Mouse (Mus musculus): Measurements from ENCODE around the gene Nap1l5. TPM values are rescaled to one million over a fixed set of nuclear protein-coding genes. Genes with fewer than 3 reads are reported as not detected.
A peak's percentile ranks its signal among the peaks of the same experiment; 100 is the strongest.
"Not testable (repeated sequence)": the region's sequence is repeated elsewhere in the genome, so short reads cannot be mapped to it uniquely, and the experiment has no call there.

The Nap1l5 gene
- total RNA-seq, 1 experiment from 2014 or later, result not detected

- ATAC-seq (replicated peaks; ENCODE audit: low read depth, poor library complexity, severe bottlenecking), result no peak
These were observed 6.0 kb upstream of the Nap1l5 start for GRCm38 (mm10) chr6:58912842-58913241.

DNA sequence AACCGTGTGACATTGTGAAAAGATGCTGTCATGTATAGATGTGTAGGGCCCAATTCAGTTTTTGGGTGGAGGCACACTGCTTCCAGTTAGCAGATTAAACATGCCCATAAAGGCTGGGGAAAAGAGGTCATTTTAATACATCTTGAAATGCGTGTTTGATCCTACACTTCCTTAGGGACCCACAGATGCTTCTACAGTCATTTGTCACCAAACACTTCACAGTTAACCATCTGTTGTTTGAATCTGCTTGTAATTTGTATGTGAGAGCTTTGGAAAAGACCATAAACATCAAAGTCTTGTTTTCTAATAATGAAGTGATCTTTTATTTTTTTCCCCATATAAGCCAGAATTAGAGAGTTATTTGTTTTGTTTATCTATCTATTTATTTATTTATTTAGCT, 915 bp upstream of the Nap1l5 start:
- ATAC-seq (replicated peaks; ENCODE audit: low read depth, poor library complexity, severe bottlenecking), result no peak

GRCm38 (mm10) chr6:58907336-58907735, 460 bp upstream of the Nap1l5 start:
- no peak for ATAC-seq (replicated peaks; ENCODE audit: low read depth, poor library complexity, severe bottlenecking)

DNA sequence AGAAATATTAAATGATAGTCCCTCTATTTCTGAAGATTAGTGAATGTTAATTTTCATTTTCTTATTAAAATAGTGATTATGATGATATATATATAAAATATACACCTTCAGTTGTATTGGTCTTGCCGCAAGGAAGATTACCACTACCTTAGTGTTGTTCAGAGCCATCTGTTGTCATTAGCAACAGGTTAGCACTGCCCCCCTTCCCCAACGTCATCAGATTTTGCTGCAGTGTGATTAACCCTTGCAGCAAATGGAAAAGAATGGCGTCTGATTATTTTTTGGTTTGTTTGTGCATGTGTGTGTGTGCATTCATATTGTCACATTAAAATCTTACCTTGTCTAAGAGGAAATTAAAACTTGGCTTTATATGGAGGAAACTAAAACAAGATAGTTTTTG, 2.3 kb downstream of the Nap1l5 start:
- no peak for ATAC-seq (replicated peaks; ENCODE audit: low read depth, poor library complexity, severe bottlenecking)

DNA sequence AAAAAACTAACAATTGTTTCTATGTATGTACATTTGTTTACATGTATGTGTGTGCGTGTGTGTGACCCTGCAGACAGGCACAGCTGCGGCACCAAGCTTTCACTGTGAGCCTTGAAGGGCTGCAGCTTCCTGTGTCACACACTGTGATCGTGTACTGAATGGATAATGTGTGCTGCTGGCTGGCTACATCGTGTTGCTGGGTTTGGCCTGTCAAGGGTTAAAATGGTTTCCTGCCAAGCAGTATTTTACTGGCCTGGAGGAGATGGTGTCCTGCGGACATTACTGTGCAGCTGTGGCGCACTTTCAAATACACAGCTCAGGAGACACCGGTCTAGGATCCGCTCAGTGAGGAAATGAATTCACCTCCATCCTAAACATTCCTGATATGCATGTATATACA, 3.7 kb downstream of the Nap1l5 start:
- ATAC-seq (replicated peaks; ENCODE audit: low read depth, poor library complexity, severe bottlenecking), result no peak

GRCm38 (mm10) chr6:58900536-58900935, 6.3 kb downstream of the Nap1l5 start:
- ATAC-seq (replicated peaks; ENCODE audit: low read depth, poor library complexity, severe bottlenecking), result no peak

DNA sequence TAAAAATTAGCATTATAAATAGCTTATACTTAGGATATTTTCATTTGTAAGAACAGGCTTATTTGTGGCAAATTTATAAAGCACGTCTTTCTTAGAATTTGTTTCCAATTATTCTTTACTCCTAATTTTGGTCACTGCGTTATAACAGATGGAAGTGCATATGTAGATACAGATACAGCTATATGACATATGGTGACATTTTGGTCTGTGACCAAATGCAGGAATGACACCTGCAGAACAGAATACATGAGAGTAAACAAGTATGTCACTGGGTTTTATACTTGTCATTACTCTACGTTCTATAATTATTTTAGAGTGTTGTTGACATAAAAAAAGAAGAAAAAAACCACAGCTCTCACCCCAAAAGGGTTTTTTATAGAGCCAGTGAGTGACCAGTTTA, 7.8 kb downstream of the Nap1l5 start:
- no peak for ATAC-seq (replicated peaks; ENCODE audit: low read depth, poor library complexity, severe bottlenecking)

- ATAC-seq (replicated peaks; ENCODE audit: low read depth, poor library complexity, severe bottlenecking), result no peak
These were observed 10.2 kb downstream of the Nap1l5 start for GRCm38 (mm10) chr6:58896648-58897047.

GRCm38 (mm10) chr6:58894994-58895393, 11.9 kb downstream of the Nap1l5 start:
- ATAC-seq (replicated peaks; ENCODE audit: low read depth, poor library complexity, severe bottlenecking), result no peak

- ATAC-seq (replicated peaks; ENCODE audit: low read depth, poor library complexity, severe bottlenecking), result peak; percentile 38
These were observed 13.6 kb downstream of the Nap1l5 start for GRCm38 (mm10) chr6:58893307-58893706.

DNA sequence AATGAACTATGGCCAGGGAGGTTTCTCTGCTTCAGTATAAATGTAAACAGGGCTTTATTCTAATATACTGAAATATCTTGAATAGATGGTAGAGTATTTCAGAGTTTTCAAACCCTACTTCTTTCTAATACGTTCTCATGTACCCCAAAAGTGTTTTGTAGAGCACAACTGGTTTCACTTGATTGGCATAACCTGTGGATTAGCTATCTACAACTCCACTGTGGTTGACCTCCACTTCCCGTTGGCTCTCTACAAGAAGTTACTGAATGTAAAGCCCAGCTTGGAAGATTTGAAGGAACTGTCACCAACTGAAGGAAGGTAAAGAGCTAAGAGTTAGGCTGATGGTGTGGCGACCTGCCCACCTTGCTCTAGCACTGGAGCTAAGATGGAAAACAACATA, 17.0 kb downstream of the Nap1l5 start:
- peak; percentile 77 for ATAC-seq (replicated peaks; ENCODE audit: low read depth, poor library complexity, severe bottlenecking)

DNA sequence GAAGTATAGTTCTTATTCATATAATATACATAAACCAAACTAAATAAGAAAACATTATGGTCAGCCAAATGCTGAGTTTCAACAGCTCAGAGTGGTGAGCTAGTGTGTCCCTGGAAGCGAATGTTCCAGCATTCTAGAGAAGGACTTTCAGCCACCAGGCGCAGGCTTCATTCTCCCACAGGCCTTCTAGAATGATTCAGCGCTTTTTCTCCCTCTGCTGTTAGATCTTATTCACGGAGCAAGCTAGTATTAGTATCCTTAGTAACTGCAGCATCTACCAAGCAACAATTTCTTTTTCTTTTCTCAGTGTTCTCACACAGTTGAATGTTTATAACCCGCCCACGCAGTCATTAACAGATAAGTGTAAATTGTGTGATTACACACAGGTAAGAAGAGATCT, 24.6 kb downstream of the Nap1l5 start:
- peak; percentile 65 for ATAC-seq (replicated peaks; ENCODE audit: low read depth, poor library complexity, severe bottlenecking)

GRCm38 (mm10) chr6:58881363-58881762, 25.5 kb downstream of the Nap1l5 start:
- no peak for ATAC-seq (replicated peaks; ENCODE audit: low read depth, poor library complexity, severe bottlenecking)

- peak; percentile 66 for ATAC-seq (replicated peaks; ENCODE audit: low read depth, poor library complexity, severe bottlenecking)
These were observed 26.0 kb downstream of the Nap1l5 start for GRCm38 (mm10) chr6:58880861-58881260.

- no peak for ATAC-seq (replicated peaks; ENCODE audit: low read depth, poor library complexity, severe bottlenecking)
These were observed 26.9 kb downstream of the Nap1l5 start for GRCm38 (mm10) chr6:58879987-58880386.

DNA sequence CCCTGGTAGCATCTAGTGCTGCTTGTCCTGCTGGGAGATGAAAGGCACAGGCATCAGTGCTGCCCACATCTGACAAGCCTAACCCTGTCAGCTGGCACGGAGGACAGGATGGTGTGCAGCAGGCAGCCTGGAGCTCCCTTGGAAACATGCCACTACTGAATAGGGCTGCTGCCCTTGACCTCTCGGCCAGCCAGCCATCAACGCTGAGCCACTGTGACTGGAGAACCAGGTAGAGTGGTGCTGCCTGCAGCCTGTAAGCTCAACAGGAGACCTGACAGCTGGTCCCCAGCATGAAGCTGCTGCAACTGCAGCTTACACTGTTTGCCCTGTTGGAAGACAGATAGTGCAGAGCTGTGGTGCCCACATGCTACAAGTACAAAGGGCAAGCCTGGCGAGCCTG, 27.3 kb downstream of the Nap1l5 start:
- ATAC-seq (replicated peaks; ENCODE audit: low read depth, poor library complexity, severe bottlenecking), result no peak

DNA sequence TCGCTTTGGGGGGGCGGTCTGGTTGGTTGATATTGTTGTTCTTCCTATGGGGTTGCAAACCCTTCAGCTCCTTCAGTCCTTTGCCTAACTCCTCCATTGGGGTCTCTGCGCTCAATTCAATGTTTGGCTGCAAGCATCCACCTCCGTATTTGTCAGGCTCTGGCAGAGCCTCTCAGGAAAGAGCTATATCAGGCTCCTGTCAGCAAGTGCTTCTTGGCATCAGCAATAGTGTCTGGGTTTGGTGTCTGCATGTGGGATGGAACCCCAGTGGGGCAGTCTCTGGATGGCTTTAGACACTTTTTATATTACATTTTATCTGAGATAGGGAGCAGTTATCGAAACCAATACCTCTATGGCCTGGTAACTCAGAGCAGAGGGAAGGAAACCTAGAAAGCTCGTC, 39.0 kb downstream of the Nap1l5 start:
- not testable (repeated sequence) for ATAC-seq (replicated peaks; ENCODE audit: low read depth, poor library complexity, severe bottlenecking)

- ATAC-seq (replicated peaks; ENCODE audit: low read depth, poor library complexity, severe bottlenecking), result no peak
These were observed 43.1 kb downstream of the Nap1l5 start for GRCm38 (mm10) chr6:58863631-58864235.

DNA sequence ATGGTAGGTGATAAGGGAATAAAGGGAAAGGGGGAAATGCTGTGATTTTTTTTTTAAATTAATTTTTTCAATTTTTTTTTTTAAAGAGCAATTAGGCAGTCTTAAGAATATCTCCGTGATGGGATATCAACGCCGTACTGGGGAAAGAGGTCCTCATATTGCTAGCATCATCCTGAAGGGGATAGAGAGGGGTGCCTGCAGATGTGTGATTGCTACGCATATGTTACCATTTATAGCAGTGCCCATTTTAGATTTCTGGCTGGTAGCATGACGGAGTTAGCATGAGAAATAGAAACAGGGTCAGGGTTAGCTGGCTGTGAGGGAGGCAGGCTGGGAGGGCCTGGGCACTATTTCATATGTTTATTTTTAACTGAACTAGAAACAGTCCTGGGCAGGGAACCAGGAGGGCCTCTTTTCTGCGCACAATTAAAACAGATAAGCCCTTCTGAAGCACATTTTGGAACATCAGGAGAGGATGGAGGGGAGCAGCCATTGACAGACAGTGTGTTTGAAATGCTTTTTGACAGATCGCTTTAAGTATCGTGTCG, 44.4 kb downstream of the Nap1l5 start:
- ATAC-seq (replicated peaks; ENCODE audit: low read depth, poor library complexity, severe bottlenecking), result no peak

- no peak for ATAC-seq (replicated peaks; ENCODE audit: low read depth, poor library complexity, severe bottlenecking)
These were observed 47.4 kb downstream of the Nap1l5 start for GRCm38 (mm10) chr6:58859517-58859916.

DNA sequence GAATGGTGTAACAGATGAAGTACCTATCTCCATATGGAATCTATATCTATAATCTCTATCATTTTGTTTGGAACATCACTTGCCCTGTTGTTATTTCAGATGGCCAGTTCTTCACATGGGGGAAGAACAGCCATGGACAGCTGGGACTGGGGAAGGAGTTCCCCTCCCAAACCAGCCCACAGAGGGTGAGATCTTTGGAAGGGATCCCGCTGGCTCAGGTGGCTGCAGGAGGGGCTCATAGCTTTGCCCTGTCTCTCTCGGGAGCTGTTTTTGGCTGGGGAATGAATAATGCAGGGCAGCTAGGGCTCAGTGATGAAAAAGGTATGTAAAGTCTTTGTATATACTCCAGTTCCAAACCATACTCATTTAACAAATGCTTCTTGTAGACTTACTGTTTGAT, 50.4 kb downstream of the Nap1l5 start:
- no peak for ATAC-seq (replicated peaks; ENCODE audit: low read depth, poor library complexity, severe bottlenecking)

GRCm38 (mm10) chr6:58855676-58856367, 51.1 kb downstream of the Nap1l5 start:
- no peak for ATAC-seq (replicated peaks; ENCODE audit: low read depth, poor library complexity, severe bottlenecking)

Data from common myeloid progenitor, adult 5-6 weeks (primary cell).